Mouse (Mus musculus) testis, adult 2 months (tissue): ENCODE measurements at regions not wholly inside any gene's neighbourhood (a gene's known extent, or its start where the extent isn't known, plus 50 kb on each side); places are given as distances from the start of the nearest gene placed in this dataset.

Experiments used
- CTCF ChIP-seq: fragments of 200-500 bp; IDR thresholded peaks from 2 replicates; pipeline ENCODE4 v1.5.1; 2012; ENCODE audit warnings: low read depth, mild to moderate bottlenecking, inconsistent platforms, low read length, moderate library complexity; ENCODE audit not compliant: control insufficient read depth, insufficient read depth, insufficient replicate concordance
- POLR2A ChIP-seq: fragments of 200-500 bp; IDR thresholded peaks from 2 replicates; pipeline ENCODE4 v1.6.1; 2012; ENCODE audit warnings: low read depth, mild to moderate bottlenecking, inconsistent platforms, low read length, moderate library complexity; ENCODE audit not compliant: control insufficient read depth

GRCm38 (mm10) chr10:98837289-98838181 is 76.7 kb upstream of the Atp2b1 start:
- TF ChIP-seq CTCF, result no peak
- no peak for TF ChIP-seq POLR2A
